Mouse (Mus musculus): ENCODE results near the gene Rps19.

DNA sequence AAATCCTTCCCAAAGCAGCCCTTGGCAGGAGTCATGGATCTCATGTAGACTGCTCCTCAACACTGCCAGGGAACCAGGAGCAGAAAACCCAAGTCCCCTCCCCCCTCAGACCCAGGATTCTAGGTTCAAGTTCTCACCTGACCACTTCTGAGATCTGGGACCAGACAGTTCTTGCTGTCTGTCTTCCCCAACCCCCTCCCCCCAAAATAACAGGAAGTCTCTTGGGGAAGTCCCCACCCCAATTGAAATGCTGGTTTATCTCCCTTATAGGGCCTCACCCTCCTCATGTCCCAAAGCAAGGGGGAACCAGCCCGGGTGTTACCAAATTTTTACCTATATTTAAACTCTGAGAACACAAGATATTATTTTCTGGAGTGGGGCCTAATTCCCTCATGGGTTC is 17.7 kb downstream of the Rps19 start:
- TF ChIP-seq CTCF (IDR thresholded peaks at IDR 0.05; ENCODE audit: borderline replicate concordance, extremely low read depth, insufficient read depth, insufficient read length) (no peak), POLR2A (IDR thresholded peaks at IDR 0.05; ENCODE audit: borderline replicate concordance, extremely low read depth, insufficient read depth, insufficient read length, poor library complexity, severe bottlenecking) (no peak)

All from brain, embryonic 14.5 days (tissue).